Mouse (Mus musculus) MEL (cell line): ENCODE measurements around the gene Gm20388.

Source experiments
- CTCF ChIP-seq, 3 experiments: IDR thresholded peaks in 2 of 3; conservative IDR thresholded peaks in 1 of 3; 2 replicates each; pipeline ENCODE4 v1.5.1; 2011 to 2012; ENCODE audit warnings: low read length in 3 of 3, low read depth in 2 of 3, mild to moderate bottlenecking in 2 of 3, improper control_type of control experiment in 1 of 3, inconsistent platforms in 1 of 3, mixed read lengths in 1 of 3, moderate library complexity in 1 of 3; ENCODE audit not compliant: control insufficient read depth in 1 of 3, insufficient read depth in 1 of 3, poor library complexity in 1 of 3, severe bottlenecking in 1 of 3
- ETS1 ChIP-seq: IDR thresholded peaks from 2 replicates; pipeline ENCODE4 v1.6.1; 2012; ENCODE audit warnings: low read depth, mild to moderate bottlenecking, inconsistent platforms, low read length, improper control_type of control experiment, moderate library complexity
- HCFC1 ChIP-seq: IDR thresholded peaks from 2 replicates; pipeline ENCODE4 v1.6.1; 2012; ENCODE audit warnings: low read depth, mild to moderate bottlenecking, inconsistent platforms, low read length, improper control_type of control experiment, moderate library complexity
- JUND ChIP-seq: IDR thresholded peaks from 2 replicates; pipeline ENCODE4 v1.6.1; 2011; ENCODE audit warnings: low read depth, mild to moderate bottlenecking, improper control_type of control experiment, low read length
- MAX ChIP-seq: IDR thresholded peaks from 2 replicates; pipeline ENCODE4 v1.6.1; 2011; ENCODE audit warnings: low read length, improper control_type of control experiment
- MAZ ChIP-seq: IDR thresholded peaks from 2 replicates; pipeline ENCODE4 v1.6.1; 2012; ENCODE audit warnings: low read depth, mild to moderate bottlenecking, inconsistent platforms, low read length, improper control_type of control experiment
- MYC ChIP-seq: IDR thresholded peaks from 2 replicates; pipeline ENCODE4 v1.6.1; 2011; ENCODE audit warnings: low read depth, mild to moderate bottlenecking, low read length, improper control_type of control experiment, moderate library complexity
- POLR2A ChIP-seq, 2 experiments: IDR thresholded peaks; 2 replicates each; pipeline ENCODE4 v1.6.1; 2011 to 2012; ENCODE audit warnings: low read length in 2 of 2, mild to moderate bottlenecking in 2 of 2, control low read depth in 1 of 2, improper control_type of control experiment in 1 of 2, low read depth in 1 of 2, moderate library complexity in 1 of 2; ENCODE audit not compliant: control insufficient read depth in 1 of 2, insufficient read depth in 1 of 2, poor library complexity in 1 of 2
- POLR2AphosphoS2 ChIP-seq: IDR thresholded peaks from 2 replicates; pipeline ENCODE4 v1.6.1; 2011; ENCODE audit warnings: low read length, improper control_type of control experiment
- RAD21 ChIP-seq: IDR thresholded peaks from 2 replicates; pipeline ENCODE4 v1.6.1; 2011; ENCODE audit warnings: mild to moderate bottlenecking, low read depth, low read length, improper control_type of control experiment
- SMC3 ChIP-seq: IDR thresholded peaks from 2 replicates; pipeline ENCODE4 v1.6.1; 2011; ENCODE audit warnings: low read depth, low read length, improper control_type of control experiment
- UBTF ChIP-seq: IDR thresholded peaks from 2 replicates; pipeline ENCODE4 v1.6.1; 2012; ENCODE audit warnings: low read depth, mild to moderate bottlenecking, inconsistent platforms, low read length, improper control_type of control experiment, moderate library complexity, borderline replicate concordance; ENCODE audit not compliant: insufficient read depth
- USF1 ChIP-seq: IDR thresholded peaks from 2 replicates; pipeline ENCODE4 v1.6.1; 2014; ENCODE audit warnings: low read depth, mild to moderate bottlenecking, inconsistent platforms, low read length, improper control_type of control experiment, moderate library complexity

DNA sequence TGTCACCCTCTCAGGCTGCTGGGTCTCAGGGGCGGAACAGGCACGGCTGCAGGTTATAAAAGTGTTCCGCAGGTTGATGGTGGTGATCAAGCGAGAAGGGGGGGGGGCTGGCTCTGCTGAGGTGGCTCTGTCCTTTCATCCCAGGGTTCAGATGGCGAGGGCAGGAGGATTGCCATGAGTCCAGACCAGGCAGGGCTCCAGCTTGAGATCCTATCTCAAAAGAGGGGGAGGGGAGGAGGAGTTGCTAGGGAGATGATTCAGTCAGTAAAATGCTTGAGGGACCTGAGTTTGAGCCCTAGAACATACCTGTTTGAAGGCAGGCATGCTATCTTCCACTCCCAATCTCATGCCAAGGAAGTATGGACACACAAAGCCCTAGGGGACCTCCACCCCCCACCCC, 649.9 kb downstream of the Gm20388 start:
- TF ChIP-seq POLR2A (IDR thresholded peaks at IDR 0.05; ENCODE audit: control insufficient read depth in 1 of 2, insufficient read depth in 1 of 2, low read depth in 1 of 2, low read length in 2 of 2, poor library complexity in 1 of 2) (no peak), CTCF (IDR thresholded peaks at IDR 0.05 in 2 of 3, conservative IDR thresholded peaks at IDR 0.05 in 1 of 3; ENCODE audit: control insufficient read depth in 1 of 3, insufficient read depth in 1 of 3, low read depth in 2 of 3, low read length in 3 of 3, poor library complexity in 1 of 3, severe bottlenecking in 1 of 3) (no peak), MAX (no peak), JUND (no peak), POLR2AphosphoS2 (no peak), ETS1 (no peak), HCFC1 (no peak), RAD21 (no peak), MAZ (no peak), MYC (no peak), USF1 (no peak), UBTF (no peak), SMC3 (no peak)
